Mouse (Mus musculus) kidney, postnatal 14 days (tissue): ENCODE results near the gene Arhgap23.
A peak's percentile ranks its signal among the peaks of the same experiment; 100 is the strongest.

Experiments
- DNase-seq: peaks from one replicate; pipeline ENCODE4 v3.0.0; 2022; ENCODE audit warnings: mixed read lengths

Arhgap23 gene

DNA sequence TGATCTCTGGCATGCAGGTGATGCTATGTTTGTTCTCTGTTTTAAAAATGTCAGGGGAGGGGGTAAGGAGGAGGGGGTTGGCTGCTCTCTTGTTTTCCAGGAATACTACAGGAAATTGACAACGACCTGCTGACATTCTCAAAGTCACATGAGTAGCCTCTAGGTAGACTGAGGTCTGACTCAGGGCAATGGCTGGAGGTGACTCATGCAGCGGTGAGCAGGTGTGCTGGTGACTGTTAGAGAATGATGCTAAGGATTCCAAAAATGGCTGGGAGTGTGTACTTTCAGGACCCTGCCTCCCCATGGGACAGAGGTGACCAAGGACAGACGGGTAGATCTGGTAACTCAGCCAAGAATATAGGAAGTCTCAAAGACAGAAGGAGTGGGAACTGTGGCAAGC is 92.9 kb downstream of the Arhgap23 start:
- DNase-seq, result no peak

DNA sequence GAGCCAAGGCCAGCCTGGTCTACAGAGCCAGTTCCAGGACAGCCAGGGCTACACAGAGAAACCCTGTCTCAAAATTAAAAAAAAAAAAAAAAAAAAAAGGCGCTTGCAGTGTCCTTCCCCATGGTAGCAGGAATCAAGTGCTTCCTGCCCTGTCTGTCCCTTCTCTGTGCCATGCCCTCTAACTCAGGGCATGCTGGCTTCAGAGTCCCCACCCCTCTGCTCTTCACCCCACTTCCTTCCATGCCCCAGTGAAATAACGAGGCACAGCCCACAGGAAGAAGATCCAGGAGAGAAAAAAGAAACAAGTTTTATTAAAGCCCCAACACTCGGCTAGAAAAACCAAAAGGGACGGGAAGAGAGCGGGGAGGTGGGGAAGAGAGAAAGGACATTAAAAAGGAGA is 93.7 kb downstream of the Arhgap23 start:
- DNase-seq, result no peak

- DNase-seq, result no peak
Observed at GRCm38 (mm10) chr11:97509715-97510485, 94.6 kb downstream of the Arhgap23 start.

- DNase-seq, result peak; percentile 79
Observed at GRCm38 (mm10) chr11:97510966-97511660, 95.8 kb downstream of the Arhgap23 start.

DNA sequence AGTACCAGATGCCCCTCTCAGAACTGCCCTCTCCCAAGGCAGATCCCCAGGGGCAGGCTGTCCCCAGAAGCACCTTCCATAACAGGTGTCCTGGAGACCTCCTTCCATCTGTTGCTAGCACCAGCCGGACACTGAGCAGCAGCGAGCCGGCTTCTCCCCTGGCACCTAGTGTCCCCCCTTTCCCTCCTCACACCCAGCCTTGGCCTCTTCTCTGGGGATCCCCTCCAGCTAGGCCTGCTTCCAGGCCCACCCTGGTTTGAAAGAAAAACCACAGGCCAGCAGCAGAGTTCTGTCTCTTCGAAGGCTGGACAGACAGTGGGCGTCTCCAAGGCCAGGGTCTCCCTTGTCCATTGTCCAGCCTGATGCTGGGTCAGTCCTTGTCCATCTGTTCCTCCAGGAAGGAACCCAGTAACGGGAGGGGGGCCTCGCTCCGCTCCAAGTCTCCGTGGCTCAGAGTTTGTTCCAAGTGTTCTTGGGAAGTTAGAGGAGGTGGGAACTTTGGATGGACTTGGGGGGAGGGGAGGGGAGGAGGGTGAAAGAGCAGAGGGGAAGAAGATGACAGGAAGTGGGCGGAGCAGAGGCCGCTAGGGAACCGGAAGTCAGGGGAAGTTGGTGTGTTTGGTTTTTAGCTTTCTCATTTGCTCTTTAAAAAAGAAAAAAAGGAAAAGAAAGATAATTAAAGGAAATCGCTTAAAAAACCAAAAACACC is 96.5 kb downstream of the Arhgap23 start:
- DNase-seq, result peak; percentile 82

- no peak for DNase-seq
Observed at GRCm38 (mm10) chr11:97512511-97512910, 97.2 kb downstream of the Arhgap23 start.

DNA sequence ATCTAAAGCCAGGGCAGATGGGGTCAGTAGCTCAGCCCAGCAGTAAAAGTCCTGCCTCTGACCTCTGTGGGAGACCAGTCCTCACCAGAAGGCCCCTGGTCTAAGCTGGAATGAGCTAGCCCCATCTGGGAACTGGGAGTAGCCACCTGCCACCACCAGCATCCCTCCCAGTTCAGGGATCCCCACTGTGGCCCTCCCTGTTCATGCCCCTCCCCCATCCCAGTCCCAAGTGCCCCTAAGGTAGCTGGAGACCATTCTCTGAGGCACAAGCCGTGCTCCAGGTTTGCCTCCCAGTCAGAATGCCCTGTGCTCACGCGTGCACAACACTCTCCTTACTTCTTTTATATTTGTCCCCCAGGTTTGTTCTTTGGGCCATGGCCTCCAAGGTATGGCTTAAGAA is 97.7 kb downstream of the Arhgap23 start:
- no peak for DNase-seq

DNA sequence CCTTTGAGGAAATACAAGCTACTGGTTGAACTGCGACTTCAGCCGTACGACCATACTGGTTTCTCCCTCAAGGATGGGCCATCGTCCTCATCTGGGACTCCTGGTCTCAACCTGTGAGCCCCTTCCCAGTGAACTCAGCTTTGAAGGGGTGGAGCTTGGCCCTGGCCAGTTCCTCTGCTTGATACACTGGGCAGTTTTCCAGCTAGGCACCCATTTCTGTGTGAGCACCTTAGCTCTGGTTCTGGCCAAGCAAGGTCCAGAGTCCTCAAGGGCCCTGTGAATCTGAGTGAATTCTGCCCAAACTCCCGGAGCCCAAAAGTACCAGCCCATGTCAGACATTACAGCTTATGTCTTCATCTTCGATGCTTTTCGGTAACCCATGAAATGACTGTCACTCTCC is 105.2 kb downstream of the Arhgap23 start:
- DNase-seq, result peak; percentile 65

DNA sequence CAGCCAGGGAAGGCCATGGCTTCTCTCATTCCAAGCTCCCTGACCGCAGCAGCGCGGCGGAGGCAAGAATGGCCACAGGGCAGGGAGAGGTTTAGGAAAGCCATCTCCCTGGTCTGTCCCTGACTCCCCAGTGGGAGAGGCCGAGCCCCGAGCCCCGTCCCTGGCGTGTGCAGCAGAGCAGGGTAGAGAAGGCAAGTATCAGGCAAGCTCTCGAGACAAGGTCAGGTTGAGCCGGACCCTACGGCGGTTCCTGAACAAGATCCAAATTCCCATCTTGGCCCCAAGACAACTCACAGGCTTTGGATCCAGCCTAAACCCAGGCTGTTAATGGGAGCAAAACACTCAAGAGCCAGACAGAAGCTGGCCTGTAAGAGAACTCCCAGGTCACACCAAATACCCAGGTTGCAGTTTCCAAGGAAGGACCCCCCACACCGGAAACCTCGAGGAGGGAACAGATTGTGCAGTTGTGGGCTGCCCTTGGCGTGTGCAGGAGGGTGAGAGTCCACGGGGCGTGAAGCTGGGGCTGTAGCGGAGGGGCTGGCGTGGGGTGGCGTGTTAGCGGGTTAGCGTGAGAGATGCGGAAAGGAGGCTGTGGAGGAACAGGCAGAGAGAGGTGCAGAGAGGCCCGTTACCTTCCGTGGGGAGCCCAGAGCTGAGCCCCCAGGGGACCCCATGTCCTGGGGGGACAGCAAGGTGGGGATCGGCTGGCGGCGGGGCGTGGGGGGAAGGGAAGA is 106.6 kb downstream of the Arhgap23 start:
- peak; percentile 48 for DNase-seq

- no peak for DNase-seq
Observed at GRCm38 (mm10) chr11:97523107-97523506, 107.8 kb downstream of the Arhgap23 start.

DNA sequence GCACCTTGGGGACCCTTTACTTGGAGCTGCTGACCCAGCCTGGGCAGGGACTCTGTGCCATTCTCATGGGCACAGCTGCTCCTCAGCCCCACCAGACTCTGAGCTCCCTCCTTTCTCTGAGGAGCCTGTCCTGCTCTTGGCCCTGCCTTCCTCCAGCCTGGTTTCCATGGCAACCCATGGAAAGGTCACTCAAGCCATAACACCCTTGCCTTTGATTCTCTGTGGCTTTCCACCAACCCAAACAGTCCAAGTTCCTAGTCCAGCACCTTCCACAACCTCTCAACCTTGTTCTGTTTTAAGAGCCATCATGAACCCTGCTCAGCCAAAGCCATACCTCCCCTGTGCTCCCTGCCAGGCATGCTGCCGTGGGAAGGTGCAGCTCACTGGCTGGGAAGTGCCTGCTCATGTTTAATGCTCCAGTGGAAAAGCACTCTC is 108.5 kb downstream of the Arhgap23 start:
- DNase-seq, result peak; percentile 67

DNA sequence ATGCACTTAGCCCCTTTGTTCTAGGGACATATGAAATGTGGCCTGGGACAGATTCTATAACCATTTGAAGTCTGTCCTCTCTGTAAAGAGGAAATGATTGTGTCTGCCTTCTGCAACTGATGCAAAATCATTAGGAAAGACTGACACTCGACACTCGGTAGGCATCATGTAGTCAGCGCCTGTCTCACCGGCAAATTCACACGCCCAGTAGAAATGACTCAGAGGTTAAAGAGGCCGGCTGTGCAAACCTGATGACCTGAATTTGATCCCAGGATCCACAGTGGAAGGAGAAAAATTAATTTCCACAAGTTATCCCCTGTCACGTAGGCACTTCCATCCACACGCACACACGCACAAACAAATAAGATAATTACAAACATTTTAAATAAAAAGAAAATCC is 109.0 kb downstream of the Arhgap23 start:
- no peak for DNase-seq

DNA sequence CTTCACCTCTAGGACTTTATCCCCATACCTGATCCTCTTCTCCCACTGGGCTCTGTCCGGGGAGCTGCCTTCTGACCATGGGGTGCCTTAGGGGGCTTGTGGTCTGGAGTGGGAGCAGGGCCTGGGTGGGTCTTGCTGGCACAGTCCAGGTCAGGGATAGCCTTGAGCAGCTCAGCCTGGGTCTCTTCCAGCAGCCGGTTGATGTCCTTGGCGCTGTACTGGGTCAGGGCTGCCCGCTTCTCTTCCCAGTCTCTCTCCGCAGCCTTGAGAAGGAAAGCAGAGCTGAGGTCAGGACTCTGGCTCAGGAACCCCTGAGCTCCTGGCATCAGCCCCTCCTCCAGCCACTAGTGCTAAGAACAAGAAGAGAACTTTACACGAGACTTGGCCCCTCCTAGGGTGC is 110.0 kb downstream of the Arhgap23 start:
- no peak for DNase-seq

- DNase-seq, result peak; percentile 61
Observed at GRCm38 (mm10) chr11:97528282-97528808, 113.0 kb downstream of the Arhgap23 start.

DNA sequence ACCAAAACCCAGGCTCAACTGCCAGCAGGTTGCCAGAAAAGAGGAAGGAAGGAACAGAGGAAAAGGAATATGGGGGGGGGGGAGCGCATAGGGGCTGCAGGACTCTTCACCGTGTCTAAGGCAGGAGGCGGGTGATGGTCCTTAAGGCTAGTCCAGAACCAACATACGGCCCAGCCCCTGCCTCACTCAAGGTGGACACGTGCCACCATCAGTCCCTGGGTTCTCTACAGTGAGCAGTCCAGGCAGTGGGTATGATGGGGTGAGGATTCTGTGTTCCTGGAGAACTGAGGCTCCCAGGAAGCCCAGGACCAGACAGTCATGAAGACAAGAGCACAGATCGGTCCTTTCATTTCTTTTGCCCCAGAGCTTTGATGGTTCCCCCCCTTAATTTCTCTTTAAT is 114.7 kb downstream of the Arhgap23 start:
- DNase-seq, result no peak

DNA sequence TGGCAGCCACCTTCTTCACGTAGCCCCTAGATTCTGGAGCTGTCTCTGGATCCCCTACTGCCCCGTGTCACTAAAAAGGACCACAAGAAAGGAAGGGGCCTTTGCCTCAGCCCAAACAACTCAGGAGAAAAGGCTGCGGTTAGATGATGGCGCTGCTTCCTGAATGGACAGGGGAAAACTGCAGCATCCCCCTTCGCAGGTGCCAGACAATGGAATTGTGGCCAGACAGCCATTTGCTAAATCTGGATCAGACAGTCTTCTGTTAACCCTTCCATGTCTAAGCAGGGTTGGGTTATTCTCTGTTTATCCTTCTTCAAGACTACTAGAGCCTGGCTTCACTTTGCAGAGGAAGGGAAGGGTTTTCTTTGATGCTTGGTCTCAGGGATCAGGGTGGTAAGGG is 115.6 kb downstream of the Arhgap23 start:
- DNase-seq, result no peak

DNA sequence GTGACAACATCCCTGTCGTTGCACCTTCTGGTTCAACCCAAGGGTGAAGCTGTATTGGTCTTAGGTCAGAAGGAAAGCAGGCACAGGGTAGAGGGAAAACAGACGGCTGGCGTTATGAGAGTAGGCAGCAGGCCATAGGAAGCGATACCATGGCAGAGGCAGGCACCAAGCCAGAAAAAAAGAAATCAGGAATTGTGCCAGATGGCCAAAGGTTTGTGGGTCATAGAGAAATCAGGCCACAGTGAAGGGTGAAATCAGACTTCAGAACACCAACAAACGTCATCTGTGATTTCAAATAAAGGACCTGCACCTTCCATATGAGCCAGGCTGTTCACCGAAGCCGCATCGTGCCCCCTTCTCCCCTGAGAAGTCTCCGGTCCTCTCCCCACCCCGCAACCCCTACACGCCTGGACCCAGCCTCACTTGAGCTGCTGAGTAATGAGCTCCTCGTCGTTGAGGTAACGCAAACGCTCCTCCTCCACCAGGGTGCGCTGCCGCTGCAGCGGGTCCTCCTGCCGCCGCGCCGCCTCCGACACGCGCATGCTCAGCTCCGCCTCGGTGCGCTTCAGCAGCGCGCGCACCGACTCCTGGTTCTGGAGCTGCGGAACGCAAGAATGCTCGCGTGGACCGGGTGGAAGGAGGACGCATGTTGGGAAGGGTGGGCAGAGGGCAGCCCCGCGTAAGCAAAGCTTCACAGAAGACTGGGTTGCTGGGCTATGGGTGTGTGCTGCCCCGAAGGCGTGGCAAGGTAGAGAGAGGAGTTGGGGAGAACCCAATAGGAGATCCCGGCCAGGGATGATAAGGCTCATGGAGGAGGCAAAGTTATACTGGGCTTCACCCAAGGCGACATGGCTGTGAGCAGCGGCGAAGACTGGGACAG is 116.3 kb downstream of the Arhgap23 start:
- peak; percentile 92 for DNase-seq

DNA sequence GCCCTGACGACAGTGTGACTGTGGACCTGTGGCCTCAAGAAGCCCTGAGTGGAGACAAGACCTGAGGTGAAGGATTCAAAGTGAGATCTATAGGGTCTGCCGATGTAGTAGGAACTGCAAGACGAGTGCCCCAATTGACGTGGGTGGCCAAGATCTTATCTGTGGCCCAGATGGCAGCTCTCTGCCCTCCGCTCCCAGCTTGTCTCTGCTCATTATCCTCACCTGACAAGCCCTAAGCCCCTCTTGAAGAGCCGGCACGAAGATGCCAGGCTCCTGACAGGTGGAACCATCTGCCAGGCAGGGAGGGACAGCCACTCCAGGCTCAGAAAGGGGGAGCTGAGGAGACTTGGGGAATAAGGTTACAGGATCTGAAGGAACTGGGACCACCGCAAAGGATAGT is 117.0 kb downstream of the Arhgap23 start:
- no peak for DNase-seq

- DNase-seq, result no peak
Observed at GRCm38 (mm10) chr11:97532950-97533582, 117.7 kb downstream of the Arhgap23 start.

DNA sequence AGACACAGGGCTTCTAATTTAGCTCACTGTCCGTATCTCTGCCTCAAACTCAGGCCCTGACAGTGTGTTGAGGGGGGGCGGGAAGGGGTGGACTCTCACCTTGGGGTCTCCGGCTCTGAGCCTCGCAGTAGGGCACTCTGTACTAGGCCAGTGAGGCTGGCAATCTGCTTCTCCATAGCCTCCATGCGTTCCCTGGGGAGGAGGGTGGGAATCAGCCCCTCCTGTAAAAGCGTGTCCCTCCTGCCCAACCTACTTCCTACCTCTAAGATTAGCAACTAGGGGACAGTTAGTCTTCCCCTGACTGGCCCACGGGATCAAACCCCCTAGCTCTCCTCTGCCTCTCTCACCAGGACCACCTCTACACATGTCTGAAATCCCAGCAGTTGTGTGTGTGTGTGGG is 118.3 kb downstream of the Arhgap23 start:
- no peak for DNase-seq
